Mouse (Mus musculus) CH12.LX (cell line): ENCODE results near the gene Capg.

Experiments
- CTCF ChIP-seq, 2 experiments: IDR thresholded peaks in 1 of 2; conservative IDR thresholded peaks in 1 of 2; 2 replicates each; pipeline ENCODE4 v1.5.1; 2011 to 2012; ENCODE audit warnings: low read depth in 2 of 2, low read length in 2 of 2, improper control_type of control experiment in 1 of 2, inconsistent platforms in 1 of 2, mild to moderate bottlenecking in 1 of 2, moderate library complexity in 1 of 2
- MXI1 ChIP-seq: IDR thresholded peaks from 2 replicates; pipeline ENCODE4 v1.6.1; 2011; ENCODE audit warnings: mild to moderate bottlenecking, low read depth, low read length, improper control_type of control experiment
- POLR2A ChIP-seq: IDR thresholded peaks from 2 replicates; pipeline ENCODE4 v1.6.1; 2011; ENCODE audit warnings: low read depth, mild to moderate bottlenecking, improper control_type of control experiment, low read length
- TBP ChIP-seq: conservative IDR thresholded peaks from 2 replicates; pipeline ENCODE4 v1.6.1; 2011; ENCODE audit warnings: low read depth, low read length, improper control_type of control experiment
- USF2 ChIP-seq: conservative IDR thresholded peaks from 2 replicates; pipeline ENCODE4 v1.6.1; 2011; ENCODE audit warnings: low read depth, low read length, improper control_type of control experiment

- TF ChIP-seq MXI1: no peak
- no peak for TF ChIP-seq POLR2A
- no peak for TF ChIP-seq CTCF (conservative IDR thresholded peaks at IDR 0.05 in 1 of 2, IDR thresholded peaks at IDR 0.05 in 1 of 2; ENCODE audit: low read depth in 2 of 2, low read length in 2 of 2)
- TF ChIP-seq USF2: no peak
- no peak for TF ChIP-seq TBP
These were observed 40.9 kb upstream of the Capg start for GRCm38 (mm10) chr6:72503309-72503708.
